Mouse (Mus musculus): Measurements from ENCODE around the gene Nolc1.
A peak's percentile ranks its signal among the peaks of the same experiment; 100 is the strongest.

The Nolc1 gene

DNA sequence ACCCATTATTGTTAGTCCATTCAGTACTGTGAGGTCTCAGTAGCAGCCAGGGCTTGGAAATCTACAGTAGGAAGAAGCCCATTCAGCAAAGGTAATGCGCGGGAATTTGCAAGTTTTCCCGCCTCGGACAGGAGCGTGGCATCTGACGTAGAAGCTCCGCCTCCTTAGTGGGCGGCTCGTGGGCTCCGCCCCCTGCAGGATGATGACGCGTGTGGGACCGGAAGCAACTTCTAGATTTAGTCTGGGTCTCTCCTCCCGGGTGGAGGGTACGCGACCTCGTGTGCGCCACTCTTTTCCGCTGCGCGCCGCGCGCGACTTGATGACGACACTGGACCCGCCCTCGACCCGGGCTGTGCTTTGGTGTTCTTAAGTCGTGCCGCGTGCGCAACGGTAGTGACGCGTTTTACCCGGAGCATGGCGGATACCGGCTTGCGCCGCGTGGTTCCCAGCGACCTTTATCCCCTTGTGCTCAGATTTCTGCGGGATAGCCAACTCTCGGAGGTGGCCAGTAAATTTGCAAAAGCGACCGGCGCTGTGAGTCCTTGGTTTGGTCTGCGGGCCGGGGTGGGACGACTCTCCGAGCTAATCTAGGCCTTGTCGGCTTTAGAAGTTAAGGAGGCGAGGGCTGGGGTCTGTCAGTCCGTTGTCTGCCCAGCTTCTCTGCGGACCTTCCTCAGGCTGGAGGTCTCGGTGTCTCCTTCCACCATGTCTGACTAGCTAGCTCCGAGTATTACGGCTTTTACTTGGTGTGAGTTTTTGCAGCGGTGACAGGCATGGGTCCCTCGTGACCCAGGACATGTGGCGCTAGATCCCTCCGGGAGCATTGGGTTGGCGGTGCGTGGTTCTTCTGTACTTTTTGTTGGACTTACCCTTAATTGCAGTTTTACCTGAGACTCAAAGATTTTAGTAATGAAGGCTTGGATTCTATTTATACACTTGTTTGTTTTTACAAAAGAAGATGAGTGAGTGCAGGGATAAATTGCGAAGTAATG, at the start of gene Nolc1:
Nolc1 (plus strand) TSS at position 248 of the 992 bp plus-strand sequence.
- DNase-seq (ENCODE audit: low spot score in 2 of 2): peak; percentile 100

DNA sequence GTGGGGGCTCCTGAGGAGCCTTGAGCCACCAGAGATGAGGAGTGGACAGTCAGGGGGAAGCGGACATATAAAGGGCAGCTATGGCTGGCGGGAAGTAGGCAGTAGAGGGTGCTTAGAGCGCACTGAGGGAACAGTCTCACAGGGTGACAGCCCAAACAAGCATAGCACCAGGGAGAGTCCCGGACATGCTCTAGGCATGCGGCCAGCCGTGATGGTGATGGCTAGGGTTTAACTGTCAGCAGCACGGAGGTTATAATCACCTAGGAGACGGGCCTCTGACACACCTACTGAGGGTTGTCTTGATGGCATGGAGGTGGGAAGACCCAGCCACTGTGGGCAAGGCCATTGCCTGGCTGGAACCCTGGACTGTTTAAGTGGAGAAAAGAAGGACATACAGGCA, 49.1 kb upstream of the Nolc1 start:
- no peak for DNase-seq (ENCODE audit: low spot score in 2 of 2)

DNA sequence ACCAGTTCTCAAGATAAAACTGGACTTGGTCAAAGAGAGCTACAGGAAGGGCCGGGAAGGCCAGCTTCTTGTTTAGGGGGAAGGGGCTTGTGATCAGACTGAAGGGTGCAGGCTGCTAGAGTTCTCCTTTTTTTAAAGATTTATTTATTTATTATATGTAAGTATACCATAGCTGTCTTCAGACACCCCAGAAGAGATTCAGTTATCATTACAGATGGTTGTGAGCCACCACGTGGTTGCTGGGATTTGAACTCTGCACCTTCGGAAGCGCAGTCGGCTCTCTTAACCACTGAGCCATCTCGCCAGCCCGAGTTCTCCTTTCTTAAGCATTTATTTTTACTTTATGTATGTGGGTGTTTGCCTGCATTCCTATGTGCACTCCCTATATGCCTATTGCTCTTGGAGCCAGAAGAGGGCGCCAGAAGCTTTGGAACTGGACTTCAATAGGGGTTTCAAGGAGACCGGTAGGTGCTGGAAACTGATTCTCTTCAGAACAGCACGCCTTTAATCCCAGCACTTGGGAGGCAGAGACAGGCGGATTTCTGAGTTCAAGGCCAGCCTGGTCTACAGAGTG, 46.8 kb upstream of the Nolc1 start:
- DNase-seq (ENCODE audit: low spot score in 2 of 2): no peak

DNA sequence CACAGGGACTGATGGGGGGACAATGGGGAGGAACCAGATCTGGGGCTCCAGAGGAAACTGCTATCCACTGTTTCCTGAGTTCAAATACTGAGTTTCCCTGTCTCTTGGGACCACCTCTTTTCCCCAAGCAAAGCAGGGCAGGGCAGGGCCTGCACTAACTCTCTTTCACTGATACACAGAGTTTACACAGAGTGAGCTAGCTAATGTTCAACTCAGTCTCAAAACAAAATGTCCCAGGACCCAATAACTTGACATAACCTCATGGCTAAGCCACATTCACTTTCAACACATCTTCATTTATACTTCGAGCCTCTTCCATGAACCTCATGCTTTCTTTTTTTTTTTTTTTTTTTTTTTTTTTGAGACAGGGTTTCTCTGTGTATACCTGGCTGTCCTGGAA, 46.0 kb upstream of the Nolc1 start:
- DNase-seq (ENCODE audit: low spot score in 2 of 2): no peak

DNA sequence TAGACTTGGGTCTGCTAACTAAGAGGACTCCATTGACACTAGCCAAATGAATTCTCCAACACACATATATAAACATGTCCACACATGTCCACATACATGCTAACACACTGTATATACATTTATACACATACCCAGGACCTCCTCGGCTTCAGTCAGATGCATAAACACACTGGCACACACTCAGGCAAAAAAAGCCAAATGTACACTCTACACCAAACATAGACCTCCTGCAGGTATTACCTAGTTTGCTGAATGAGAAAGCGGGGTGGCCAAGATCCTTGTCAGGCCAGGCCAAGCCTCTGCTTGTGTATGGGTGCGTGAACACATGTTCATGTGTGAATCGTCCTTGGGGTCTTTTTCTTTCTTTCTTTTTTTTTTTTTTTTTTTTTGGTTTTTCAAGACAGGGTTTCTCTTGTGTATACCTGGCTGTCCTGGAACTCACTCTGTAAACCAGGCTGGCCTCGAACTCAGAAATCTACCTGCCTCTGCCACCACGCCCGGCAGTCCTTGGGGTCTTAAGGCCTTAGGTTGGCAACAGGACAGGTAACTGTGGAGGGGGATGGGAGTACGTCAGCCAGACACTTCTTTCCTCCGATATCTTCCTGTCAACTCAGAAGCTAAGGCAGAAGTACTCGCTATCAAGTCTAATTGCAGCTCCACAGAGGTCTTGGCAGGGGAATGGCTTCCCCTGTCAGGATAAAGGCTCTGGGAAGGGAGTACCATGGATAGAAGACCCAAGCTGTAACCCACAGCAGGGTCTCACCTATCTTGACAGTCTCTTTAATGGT, 45.3 kb upstream of the Nolc1 start:
- no peak for DNase-seq (ENCODE audit: low spot score in 2 of 2)

DNA sequence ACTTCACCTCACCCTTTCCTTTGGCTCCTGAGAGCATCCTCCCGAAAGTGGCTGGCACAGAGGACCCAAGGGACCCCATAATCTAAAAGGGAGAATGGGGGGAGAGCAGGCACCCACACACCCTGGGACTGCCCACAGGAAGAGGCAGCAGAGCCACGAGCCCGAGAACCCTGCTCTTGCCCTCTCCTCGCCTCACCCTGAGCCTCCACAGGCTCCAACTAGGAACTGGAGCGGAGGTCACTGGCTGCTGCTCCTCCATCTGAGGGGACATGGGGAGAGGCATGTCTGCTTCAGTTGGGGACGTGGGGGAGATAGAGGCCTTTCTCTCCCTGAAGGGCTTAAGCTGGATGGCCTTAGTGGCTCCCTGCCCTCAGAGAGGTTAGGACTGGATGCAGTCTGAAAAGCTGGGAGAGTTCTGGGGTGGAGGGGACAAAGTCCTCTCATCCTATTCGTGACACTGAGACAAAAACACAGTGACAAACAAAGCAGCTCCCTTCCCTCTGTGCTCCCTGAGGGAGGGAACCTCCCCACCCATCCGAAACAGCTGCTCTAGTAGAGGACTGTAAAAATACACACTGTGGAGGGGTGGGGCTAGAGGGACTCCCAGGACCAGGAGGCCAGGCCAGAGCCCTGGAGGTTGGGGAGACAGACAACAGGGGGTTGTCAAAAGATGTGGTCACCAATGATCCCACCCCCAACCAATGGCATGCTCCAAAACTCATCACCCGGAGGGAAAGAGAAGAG, 43.8 kb upstream of the Nolc1 start:
- DNase-seq (ENCODE audit: low spot score in 2 of 2): no peak

DNA sequence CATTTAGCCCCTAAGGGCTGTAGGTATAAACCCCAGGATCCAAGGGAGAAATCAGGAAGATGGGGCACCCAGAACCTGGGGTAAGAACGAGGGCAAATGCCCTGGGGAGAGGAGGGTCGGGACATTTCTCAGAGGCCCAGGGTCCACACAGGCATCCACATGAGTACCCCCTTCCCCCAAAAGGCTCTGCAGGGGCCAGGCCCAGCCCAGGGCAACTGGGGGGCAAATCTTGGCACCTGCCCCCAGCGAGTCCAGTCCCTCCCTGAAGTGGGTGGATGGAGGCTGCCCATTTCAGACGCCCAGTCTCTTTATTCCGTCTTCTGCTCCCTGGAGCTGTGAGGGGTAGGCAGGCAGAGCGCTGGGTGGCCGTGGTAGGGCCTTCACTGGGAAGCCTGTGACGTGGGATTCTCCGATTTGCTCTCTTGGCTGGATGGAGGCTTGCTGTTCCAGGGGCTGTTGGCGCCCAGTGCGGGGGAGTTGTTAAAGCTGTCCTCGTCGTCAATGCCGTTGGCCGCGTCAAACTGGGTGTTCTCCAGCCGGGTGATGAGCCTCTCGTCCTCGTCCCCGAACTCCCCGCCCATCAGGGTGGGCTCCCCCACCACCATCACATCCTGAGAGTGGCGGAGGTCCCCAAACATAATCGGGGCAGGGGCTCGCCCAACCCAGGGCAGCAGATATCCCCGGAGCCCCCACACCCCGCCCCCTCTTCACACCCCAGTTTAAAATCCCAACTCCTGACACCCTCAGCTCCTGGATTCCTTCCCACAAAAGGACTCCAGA, 42.7 kb upstream of the Nolc1 start:
- DNase-seq (ENCODE audit: low spot score in 2 of 2): peak in 1 of 2 experiments; percentile 68

DNA sequence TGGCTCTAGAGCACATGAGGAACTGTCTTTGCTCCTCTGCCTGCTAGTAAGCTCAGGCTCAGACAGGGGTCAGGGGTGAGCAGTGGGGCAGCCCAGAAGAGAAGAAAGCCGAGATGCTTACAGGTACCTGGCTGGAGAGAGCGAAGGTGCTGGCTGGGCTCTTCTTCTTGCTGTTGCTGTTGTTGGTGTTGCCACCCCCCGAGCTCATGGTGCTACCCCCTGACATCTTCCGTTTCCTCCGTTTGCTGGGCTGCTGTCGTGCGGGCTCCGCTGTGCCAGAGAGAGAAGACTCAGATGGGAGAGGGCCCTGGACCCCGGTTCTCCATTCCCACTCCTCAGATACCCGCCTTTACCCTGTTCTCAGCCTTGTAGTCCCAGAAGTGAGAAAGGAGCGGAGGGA, 41.8 kb upstream of the Nolc1 start:
- no peak for DNase-seq (ENCODE audit: low spot score in 2 of 2)

DNA sequence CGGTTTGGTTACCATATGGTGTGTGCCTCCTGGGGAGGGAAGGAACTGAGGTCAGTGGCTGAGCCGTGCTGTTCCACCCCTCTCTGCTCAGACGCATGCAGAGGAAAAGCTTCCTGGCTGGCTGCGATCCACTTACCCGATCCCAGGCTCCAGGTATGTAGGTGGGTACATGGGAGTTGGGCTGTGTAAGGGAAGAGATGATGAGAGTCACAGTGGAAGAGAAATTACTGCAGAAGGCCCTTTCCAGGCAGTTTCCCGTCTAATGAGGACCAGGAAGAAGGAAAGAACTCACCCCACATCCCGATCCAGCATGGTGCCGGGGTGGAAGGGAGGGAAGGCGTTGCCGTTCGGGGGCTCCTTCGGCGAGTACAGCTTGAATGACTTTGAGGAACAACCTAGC, 39.7 kb upstream of the Nolc1 start:
- DNase-seq (ENCODE audit: low spot score in 2 of 2): no peak

DNA sequence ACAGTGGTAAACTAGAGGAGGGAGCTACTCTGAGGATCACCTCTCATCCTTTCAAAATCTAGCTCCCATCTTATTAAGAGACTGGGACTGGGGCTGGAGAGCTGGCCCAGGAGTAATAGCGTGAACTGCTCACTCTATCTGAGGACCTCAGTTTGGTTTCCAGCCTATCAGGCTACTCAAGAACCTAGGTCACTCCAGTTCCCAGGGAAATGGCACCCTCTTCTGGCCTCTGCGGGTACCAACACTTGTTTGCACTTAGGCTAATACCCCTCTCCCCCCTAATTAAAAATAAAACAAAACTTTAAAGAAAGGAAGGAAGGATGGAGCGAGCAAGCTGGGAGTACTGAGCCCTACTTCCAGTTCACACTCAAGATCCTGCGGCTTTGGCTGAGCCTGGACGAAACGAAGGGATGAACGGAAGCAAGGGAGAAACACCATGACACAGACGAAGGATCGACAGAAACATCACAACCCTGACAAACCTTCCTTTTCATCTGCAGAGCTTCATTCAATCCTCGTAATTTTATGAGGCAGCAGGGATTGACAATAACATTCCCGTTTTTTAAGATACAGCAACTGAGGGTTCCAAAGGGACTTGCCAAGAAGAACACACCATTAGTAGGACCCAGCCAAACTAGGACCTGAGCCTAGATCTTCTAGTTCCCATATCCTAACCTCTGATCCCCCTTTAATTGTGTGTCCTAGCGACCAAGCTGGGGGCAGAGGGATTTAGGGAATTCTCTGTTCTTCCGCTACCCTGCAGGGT, 39.0 kb upstream of the Nolc1 start:
- no peak for DNase-seq (ENCODE audit: low spot score in 2 of 2)

DNA sequence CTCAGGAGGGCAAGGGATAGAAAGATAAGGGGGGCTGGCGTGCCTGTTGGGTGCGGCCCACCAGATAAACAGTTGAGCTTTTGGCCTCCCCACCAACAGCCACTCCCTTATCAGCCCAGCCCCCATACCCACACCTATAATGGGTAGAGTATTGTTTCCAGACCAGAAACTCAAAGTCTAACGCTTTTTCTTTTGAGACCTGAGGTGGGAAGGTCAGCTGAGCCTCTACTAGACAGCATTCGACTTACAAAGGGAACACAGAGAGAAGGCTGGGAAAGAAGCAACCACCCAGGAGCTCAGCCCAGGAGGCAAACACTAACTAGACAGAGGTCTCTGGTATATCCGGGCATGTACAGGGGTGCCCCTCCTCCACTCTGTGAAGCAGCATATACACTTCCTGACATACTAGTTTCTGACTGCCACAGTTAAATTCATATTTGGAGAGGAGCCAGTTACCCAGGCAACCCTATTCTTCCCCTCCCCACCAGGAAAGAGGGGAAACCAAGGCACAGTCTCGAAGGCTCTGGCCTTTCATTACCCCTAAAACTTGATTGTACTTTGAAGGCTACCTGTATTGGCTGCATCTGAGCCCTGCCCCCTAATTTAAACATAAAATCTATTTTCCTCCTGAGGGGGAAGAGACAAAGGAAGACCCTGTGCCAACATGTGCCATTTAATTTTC, 38.3 kb upstream of the Nolc1 start:
- DNase-seq (ENCODE audit: low spot score in 2 of 2): no peak

DNA sequence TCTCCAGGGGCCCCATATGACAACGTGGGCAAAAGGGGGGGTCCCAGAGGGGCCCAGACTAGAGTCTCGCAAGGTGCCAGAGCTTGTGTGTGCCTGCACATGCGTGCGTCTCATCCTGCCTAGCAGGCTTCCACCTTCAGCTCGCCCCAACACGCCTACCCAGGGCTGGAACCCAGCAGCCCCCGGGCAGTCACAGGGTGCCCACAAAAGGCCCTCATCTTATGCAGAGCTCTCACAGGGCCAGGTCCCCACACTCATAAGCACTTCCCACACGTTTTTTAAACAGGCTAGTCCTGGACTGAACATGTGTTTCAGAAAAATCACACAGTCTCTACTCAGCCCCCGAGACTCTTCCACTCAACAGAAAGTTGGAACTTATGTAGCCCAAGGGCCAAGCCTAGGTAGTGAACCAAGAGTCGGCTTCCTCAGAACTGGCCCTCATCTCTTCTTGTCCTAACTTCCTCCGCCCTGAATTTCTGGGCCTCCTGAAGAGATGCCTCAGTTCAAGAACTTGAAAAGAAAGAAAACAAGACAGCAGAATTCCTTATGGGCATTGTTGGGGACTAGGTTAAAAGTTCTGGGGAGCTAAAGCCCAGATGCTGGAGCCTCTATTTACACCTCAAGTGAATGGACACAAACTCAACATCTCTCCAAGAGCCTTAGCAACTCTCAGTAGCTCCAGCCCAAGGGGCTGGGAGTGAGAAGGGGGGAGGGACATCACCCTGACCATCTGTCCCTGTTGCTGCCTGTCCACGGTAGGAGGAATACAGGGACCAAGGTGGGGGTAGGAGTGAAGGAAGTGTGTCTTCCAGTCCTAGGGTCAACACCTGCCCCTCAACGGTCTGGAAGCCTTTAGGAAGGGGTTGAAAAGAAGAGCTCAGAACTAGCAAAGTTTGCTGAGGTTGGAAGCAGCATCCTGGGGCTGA, 37.5 kb upstream of the Nolc1 start:
- DNase-seq (ENCODE audit: low spot score in 2 of 2): no peak

DNA sequence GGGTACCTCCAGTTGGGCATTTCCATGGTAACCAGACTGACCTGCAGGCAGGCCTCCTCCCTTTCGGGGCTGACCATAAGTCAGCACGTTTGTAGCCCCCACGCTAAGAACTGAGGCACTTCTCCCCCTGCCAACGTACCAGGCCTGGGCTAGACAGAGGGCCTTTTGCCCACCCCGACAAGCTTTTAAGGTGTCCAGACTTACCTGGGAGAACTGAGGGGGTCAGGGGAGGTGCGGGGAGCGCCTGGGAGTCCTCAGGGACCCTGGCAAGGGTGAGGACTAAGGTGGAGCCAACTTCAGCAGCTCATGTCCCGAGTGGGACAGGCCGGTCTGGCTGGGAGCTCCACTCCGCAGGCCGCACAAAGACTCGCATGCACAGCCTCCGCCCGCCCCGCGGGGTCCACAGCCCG, 36.8 kb upstream of the Nolc1 start:
- no peak for DNase-seq (ENCODE audit: low spot score in 2 of 2)

DNA sequence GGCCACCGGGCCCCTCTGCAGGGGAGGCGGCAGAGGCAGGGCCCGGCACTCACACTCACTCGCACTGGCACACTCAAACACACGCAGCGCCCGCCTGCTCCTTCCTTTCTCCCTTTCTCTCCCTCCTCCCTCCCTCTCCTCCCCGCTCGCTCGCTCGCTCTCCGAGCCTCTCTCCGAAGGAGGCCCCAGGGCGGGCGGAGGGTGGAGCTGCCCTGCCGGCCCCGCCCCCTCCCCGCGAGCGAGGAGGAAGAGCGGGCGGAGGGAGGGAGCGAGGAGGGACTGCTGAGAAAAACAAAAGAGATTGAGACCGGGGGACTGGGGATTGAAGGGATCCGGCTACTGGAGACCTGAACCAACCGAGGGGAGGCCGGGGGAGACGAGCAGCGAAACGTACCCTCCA, 36.2 kb upstream of the Nolc1 start:
- DNase-seq (ENCODE audit: low spot score in 2 of 2): peak; percentile 76 to 78

DNA sequence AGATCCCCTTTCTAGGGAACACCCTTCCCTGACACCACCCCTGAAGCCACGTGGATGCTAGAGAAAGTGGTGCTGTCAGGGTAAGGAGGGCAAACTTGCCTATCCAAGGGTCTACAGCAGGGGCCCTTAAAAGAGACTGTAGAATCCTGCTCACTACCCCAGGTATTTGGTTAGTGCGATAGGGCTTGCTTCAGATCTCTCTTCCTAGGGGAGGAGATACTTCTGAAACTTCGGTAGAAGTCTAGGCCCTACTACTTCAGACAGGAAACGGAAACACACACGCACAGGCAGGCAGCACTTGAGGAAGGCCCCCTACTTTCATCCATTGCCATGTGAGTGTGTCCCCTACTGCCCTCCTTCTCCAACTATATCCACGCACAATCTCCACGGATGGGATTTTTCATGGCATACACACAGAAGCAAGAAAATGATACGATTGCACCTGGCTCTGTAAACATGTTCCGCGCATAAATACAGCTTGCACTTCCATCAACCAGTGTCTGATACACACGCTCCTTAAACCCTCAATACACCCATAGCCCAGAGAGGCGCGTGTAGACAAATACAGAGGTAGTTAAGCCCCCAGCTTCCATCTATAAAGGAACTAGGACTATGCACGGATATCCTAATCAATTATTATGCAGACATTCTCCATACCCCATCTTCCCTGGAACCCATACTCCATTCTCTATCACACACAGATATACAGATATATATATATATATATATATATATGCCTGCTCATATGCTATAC, 35.3 kb upstream of the Nolc1 start:
- DNase-seq (ENCODE audit: low spot score in 2 of 2): no peak

DNA sequence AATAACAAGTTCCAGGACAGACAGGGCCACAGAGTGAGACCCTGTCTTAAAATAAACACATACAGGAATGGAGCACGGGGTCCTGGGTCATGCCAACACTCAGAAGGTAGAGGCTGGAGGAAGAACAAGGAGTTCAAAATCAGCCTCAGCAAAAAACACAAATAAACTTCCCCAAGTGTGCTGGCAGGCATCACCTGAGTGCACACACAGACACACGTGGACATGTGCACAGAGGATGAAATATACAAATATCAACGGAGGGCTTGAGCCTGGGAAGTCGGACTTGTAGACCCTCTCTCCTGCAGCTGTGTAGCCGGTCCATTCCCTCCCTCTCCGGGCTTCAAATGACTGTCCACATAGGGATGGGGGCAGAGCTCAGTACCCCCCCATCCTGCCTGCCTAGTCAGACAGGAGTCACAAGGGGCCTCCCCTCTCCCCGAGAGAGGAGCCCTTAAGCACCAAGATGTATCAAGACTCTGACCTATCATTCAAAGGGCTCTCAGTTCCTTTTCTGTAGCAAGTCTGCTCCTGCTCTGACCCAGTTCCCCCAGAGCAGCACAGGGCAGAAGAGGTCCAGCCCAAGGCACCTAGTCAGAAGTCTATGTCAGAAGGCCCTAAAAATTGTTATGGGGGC, 34.2 kb upstream of the Nolc1 start:
- DNase-seq (ENCODE audit: low spot score in 2 of 2): no peak

DNA sequence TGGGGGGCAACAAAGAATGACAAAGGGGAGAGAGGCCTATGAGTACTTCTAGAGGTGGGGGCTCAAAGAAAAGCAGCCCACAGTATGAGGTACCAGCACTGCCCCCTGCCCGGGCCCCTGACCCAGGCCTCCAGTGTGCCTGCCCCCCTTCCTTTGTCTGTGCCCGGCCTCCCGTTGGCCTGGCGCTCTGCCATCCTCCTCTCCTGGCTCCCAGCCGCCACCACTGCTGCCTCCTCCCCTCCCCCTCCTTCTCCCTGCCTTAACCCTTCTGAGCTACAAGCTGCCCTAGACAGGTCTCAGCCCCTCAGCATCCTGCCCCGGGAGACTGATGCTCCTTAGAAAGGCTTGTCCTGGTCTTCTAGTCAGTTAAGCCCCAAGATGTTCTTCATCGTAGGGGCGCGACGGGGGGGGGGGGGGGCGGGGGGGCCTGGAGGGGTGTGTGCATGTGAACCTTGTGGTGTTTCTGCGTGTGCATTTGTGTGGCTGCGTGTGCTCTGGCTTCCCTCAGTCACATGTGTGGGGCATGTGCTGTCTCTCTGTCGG, 33.7 kb upstream of the Nolc1 start:
- peak; percentile 67 to 73 for DNase-seq (ENCODE audit: low spot score in 2 of 2)
